Mouse (Mus musculus): ENCODE results near the gene Syce3. TPM values are rescaled to one million over a fixed set of nuclear protein-coding genes. Genes with fewer than 3 reads are reported as not detected.

Syce3 gene
- polyA plus RNA-seq (2011; ENCODE audit: insufficient read depth, insufficient read length, low read depth, missing spikeins) = not detected in 2 replicates

DNA sequence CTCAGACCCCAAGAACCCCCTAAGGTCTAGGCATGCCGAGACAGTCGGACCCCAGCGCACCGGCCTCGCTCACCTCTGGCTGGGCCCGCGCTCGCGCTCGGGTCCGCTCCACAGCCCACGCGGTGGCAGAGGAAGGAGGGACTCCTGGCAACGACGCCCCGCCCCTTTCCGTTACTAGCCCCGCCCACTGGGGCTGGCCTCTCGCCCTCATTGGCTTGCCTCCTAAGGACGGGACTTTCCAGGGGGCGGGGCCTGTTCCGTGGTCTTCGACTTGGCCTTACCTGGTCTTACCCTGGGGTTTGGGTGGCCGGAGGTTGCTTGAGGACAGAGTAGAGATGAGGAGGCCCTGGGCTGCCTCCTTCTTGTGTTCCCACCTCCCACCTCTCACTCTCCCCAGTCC, at the start of gene Syce3:
Gene Syce3, minus strand, starts transcription at position 386 of the 400 bp plus-strand sequence.
- no peak within 1 kb of the TSS for H3K9ac ChIP-seq (ENCODE audit: low read depth, poor library complexity, severe bottlenecking)
- no peaks in the 10 kb centered on the region for H3K4me1 ChIP-seq (ENCODE audit: control insufficient read depth, insufficient read depth, low read length)
- H3K36me3 ChIP-seq (ENCODE audit: control insufficient read depth, insufficient read depth, low read length, poor library complexity, severe bottlenecking) = no peaks in the 10 kb centered on the region
- H3K4me3 ChIP-seq (ENCODE audit: low read depth, low read length) = no peak within 1 kb of the TSS
- no peak within 1 kb of the TSS for H3K27ac ChIP-seq (ENCODE audit: insufficient read depth, low read length)
- no peaks in the 10 kb centered on the region for H3K27me3 ChIP-seq (ENCODE audit: control insufficient read depth, insufficient read depth, low read length, poor library complexity, severe bottlenecking)
- H3K9me3 ChIP-seq (replicated peaks; ENCODE audit: control insufficient read depth, insufficient read depth, low read length, poor library complexity, severe bottlenecking) = no peaks in the 10 kb centered on the region
- TF ChIP-seq CTCF (IDR thresholded peaks at IDR 0.05; ENCODE audit: low read depth, low read length) = no peak
- no peak for TF ChIP-seq POLR2A (IDR thresholded peaks at IDR 0.05; ENCODE audit: insufficient read depth, low read length)
- TF ChIP-seq EP300 (IDR thresholded peaks at IDR 0.05; ENCODE audit: insufficient read depth, low read depth, low read length) = no peak

- H3K36me3 ChIP-seq (ENCODE audit: control insufficient read depth, insufficient read depth, low read length, poor library complexity, severe bottlenecking) = no peaks in the 10 kb centered on the region
- no peak for TF ChIP-seq POLR2A (IDR thresholded peaks at IDR 0.05; ENCODE audit: insufficient read depth, low read length)
- TF ChIP-seq CTCF (IDR thresholded peaks at IDR 0.05; ENCODE audit: low read depth, low read length) = no peak
- no peak for TF ChIP-seq EP300 (IDR thresholded peaks at IDR 0.05; ENCODE audit: insufficient read depth, low read depth, low read length)
Measured at GRCm38 (mm10) chr15:89459821-89460220, 49.5 kb upstream of the Syce3 start.

DNA sequence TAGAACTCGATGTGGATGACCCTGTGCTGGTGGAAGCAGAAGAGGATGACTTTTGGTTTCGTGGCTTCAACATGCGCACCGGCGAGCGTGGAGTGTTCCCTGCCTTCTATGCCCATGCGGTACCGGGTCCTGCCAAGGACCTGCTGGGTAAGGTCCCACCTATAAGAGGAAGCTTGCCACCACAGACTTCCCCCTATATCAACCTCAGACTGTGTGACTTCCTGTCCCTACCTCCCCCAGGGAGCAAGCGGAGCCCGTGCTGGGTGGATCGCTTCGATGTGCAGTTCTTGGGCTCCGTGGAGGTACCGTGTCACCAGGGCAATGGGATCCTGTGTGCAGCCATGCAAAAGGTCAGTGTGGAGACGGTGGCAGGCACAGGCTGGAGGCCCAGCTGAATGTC, 48.6 kb upstream of the Syce3 start:
- Histone ChIP-seq H3K36me3 (ENCODE audit: control insufficient read depth, insufficient read depth, low read length, poor library complexity, severe bottlenecking) (no peaks in the 10 kb centered on the region), H3K9me3 (replicated peaks; ENCODE audit: control insufficient read depth, insufficient read depth, low read length, poor library complexity, severe bottlenecking) (no peaks in the 10 kb centered on the region), H3K4me3 (ENCODE audit: low read depth, low read length) (no peak overlapping the region), H3K27ac (ENCODE audit: insufficient read depth, low read length) (no peak overlapping the region), H3K4me1 (ENCODE audit: control insufficient read depth, insufficient read depth, low read length) (peaks cover 2% of the 10 kb centered on the region), H3K9ac (ENCODE audit: low read depth, poor library complexity, severe bottlenecking) (no peak overlapping the region), H3K27me3 (ENCODE audit: control insufficient read depth, insufficient read depth, low read length, poor library complexity, severe bottlenecking) (no peaks in the 10 kb centered on the region)
- TF ChIP-seq CTCF (IDR thresholded peaks at IDR 0.05; ENCODE audit: low read depth, low read length) (no peak), POLR2A (IDR thresholded peaks at IDR 0.05; ENCODE audit: insufficient read depth, low read length) (no peak), EP300 (IDR thresholded peaks at IDR 0.05; ENCODE audit: insufficient read depth, low read depth, low read length) (no peak)

More at GRCm38 (mm10) chr15:89459821-89460220, 49.5 kb upstream of the Syce3 start:
- H3K4me3 ChIP-seq (ENCODE audit: low read depth, low read length) = no peak overlapping the region
- H3K9ac ChIP-seq (ENCODE audit: low read depth, poor library complexity, severe bottlenecking) = no peak overlapping the region
- H3K27me3 ChIP-seq (ENCODE audit: control insufficient read depth, insufficient read depth, low read length, poor library complexity, severe bottlenecking) = no peaks in the 10 kb centered on the region
- no peak overlapping the region for H3K27ac ChIP-seq (ENCODE audit: insufficient read depth, low read length)
- no peaks in the 10 kb centered on the region for H3K9me3 ChIP-seq (replicated peaks; ENCODE audit: control insufficient read depth, insufficient read depth, low read length, poor library complexity, severe bottlenecking)
- peaks cover 2% of the 10 kb centered on the region for H3K4me1 ChIP-seq (ENCODE audit: control insufficient read depth, insufficient read depth, low read length)

DNA sequence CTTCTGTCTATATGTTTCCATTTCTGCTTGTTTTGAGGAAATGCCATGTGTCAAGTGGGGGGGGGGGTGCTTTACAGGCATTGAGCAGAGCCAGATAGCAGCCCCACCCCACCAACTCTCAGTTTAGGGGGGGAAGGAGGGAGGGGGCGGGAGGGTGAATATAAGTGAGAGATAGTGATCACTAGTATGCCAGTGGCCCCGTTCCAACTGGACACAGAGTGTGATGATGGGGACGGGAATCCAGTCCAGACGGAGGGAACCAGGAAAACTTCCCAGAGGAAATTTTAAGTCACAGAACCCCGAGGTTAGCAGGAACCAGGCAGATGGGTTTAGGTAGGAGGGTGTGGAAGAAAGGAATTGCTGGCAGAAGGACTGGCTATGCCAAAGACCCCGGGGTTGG, 45.3 kb upstream of the Syce3 start:
- Histone ChIP-seq H3K27me3 (ENCODE audit: control insufficient read depth, insufficient read depth, low read length, poor library complexity, severe bottlenecking) (no peaks in the 10 kb centered on the region), H3K27ac (ENCODE audit: insufficient read depth, low read length) (no peak overlapping the region), H3K9ac (ENCODE audit: low read depth, poor library complexity, severe bottlenecking) (no peak overlapping the region), H3K9me3 (replicated peaks; ENCODE audit: control insufficient read depth, insufficient read depth, low read length, poor library complexity, severe bottlenecking) (no peaks in the 10 kb centered on the region), H3K4me3 (ENCODE audit: low read depth, low read length) (no peak overlapping the region), H3K36me3 (ENCODE audit: control insufficient read depth, insufficient read depth, low read length, poor library complexity, severe bottlenecking) (no peaks in the 10 kb centered on the region), H3K4me1 (ENCODE audit: control insufficient read depth, insufficient read depth, low read length) (peaks cover 2% of the 10 kb centered on the region)
- TF ChIP-seq POLR2A (IDR thresholded peaks at IDR 0.05; ENCODE audit: insufficient read depth, low read length) (no peak), CTCF (IDR thresholded peaks at IDR 0.05; ENCODE audit: low read depth, low read length) (no peak), EP300 (IDR thresholded peaks at IDR 0.05; ENCODE audit: insufficient read depth, low read depth, low read length) (no peak)

DNA sequence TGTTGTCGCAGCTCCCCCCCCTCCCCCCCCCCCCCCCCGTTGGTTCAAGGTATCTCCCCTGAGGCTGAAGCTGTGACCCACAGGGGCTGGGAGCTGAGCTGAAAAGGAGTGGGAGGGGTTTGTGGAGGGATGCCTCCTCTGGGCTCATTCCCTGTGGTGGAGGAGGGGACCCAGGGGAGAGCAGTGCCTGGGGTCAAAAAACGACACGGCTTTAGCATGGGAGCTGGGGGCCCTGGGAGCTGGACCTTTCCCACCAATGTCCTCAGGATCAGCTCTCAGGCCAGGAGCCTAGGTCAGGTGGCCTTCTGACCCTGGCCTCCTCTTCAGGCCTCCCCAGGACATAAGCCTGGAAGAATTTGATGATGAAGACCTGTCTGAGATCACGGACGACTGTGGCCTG, 44.6 kb upstream of the Syce3 start:
- H3K27me3 ChIP-seq (ENCODE audit: control insufficient read depth, insufficient read depth, low read length, poor library complexity, severe bottlenecking) = no peaks in the 10 kb centered on the region
- TF ChIP-seq CTCF (IDR thresholded peaks at IDR 0.05; ENCODE audit: low read depth, low read length) (no peak), POLR2A (IDR thresholded peaks at IDR 0.05; ENCODE audit: insufficient read depth, low read length) (no peak), EP300 (IDR thresholded peaks at IDR 0.05; ENCODE audit: insufficient read depth, low read depth, low read length) (no peak)
- no peak overlapping the region for H3K4me3 ChIP-seq (ENCODE audit: low read depth, low read length)
- H3K36me3 ChIP-seq (ENCODE audit: control insufficient read depth, insufficient read depth, low read length, poor library complexity, severe bottlenecking) = no peaks in the 10 kb centered on the region
- H3K9me3 ChIP-seq (replicated peaks; ENCODE audit: control insufficient read depth, insufficient read depth, low read length, poor library complexity, severe bottlenecking) = no peaks in the 10 kb centered on the region
- H3K27ac ChIP-seq (ENCODE audit: insufficient read depth, low read length) = no peak overlapping the region
- H3K9ac ChIP-seq (ENCODE audit: low read depth, poor library complexity, severe bottlenecking) = no peak overlapping the region
- H3K4me1 ChIP-seq (ENCODE audit: control insufficient read depth, insufficient read depth, low read length) = peaks cover 2% of the 10 kb centered on the region

- no peaks in the 10 kb centered on the region for H3K36me3 ChIP-seq (ENCODE audit: control insufficient read depth, insufficient read depth, low read length, poor library complexity, severe bottlenecking)
- peak within 1 kb of the TSS; percentile 17; the same call in 1 of the 2 replicates for H3K9ac ChIP-seq (ENCODE audit: low read depth, poor library complexity, severe bottlenecking)
Measured at GRCm38 (mm10) chr15:89453865-89454478, 43.7 kb upstream of the Syce3 start, which contains the start of gene Mapk8ip2. Gene Mapk8ip2 (plus strand): TSS chr15:89453913.

More at GRCm38 (mm10) chr15:89453865-89454478, 43.7 kb upstream of the Syce3 start, which contains the start of gene Mapk8ip2:
- Histone ChIP-seq H3K27me3 (ENCODE audit: control insufficient read depth, insufficient read depth, low read length, poor library complexity, severe bottlenecking) (no peaks in the 10 kb centered on the region), H3K4me3 (ENCODE audit: low read depth, low read length) (peak within 1 kb of the TSS; percentile 89), H3K9me3 (replicated peaks; ENCODE audit: control insufficient read depth, insufficient read depth, low read length, poor library complexity, severe bottlenecking) (no peaks in the 10 kb centered on the region), H3K4me1 (ENCODE audit: control insufficient read depth, insufficient read depth, low read length) (peaks cover 2% of the 10 kb centered on the region), H3K27ac (ENCODE audit: insufficient read depth, low read length) (no peak within 1 kb of the TSS)
- TF ChIP-seq POLR2A (IDR thresholded peaks at IDR 0.05; ENCODE audit: insufficient read depth, low read length) (no peak), CTCF (IDR thresholded peaks at IDR 0.05; ENCODE audit: low read depth, low read length) (no peak), EP300 (IDR thresholded peaks at IDR 0.05; ENCODE audit: insufficient read depth, low read depth, low read length) (no peak)

Data from ES-Bruce4 (cell line).